Mouse (Mus musculus) gastrocnemius, postnatal 10 days (tissue): ENCODE measurements at regions not wholly inside any gene's neighbourhood (a gene's known extent, or its start where the extent isn't known, plus 50 kb on each side); places are given as distances from the start of the nearest gene placed in this dataset.

Experiments used
- DNase-seq: peaks from one replicate; pipeline ENCODE4 v3.0.0; 2021; ENCODE audit warnings: mixed read lengths
- microRNA-seq, 2 experiments: library from miRNA; unstranded; fragments of <30 nt; microRNA quantifications; one replicate each; pipeline ENCODE4 v1.2.0; 2021

DNA sequence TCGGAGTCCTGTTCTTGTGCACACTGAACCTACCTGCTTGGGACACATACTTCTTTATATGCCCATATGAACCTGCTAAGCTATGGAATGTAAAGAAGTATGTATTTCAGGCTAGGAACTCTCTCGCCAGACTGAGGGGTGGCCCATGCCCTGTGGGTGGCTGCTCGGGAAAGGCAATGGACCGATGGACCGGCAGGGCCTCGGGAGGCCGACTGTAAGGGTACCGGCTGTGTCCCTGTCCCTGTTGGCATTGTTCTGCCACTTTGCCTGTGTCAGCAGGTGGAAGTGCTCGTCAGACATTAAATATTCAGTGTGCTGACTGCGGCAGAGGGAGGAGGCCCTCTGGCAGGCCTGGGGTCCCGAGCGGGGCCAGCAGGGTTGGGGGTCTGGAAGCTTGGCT is 54.5 kb upstream of the Gata5 start:
- peak; percentile 34 for DNase-seq

DNA sequence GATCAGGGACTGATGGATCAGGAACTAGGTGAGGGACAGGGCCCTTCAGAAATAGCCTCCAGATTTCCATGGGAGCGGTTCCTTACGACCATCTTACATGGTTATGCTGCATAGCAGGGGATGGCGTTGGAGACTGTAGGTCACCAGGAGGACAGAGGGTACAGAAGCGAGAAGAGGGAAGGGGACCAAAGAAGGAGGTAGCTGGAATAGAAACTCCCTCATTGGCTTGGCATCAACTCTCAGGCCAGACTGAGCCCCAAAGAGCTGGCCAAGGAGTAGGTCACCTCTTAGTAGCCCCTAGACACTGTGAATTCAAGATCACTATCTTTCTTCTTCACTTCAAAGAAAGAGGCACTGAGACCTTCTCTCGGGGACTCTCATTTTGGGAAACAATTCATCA is 53.6 kb upstream of the Gata5 start:
- no peak for DNase-seq

DNA sequence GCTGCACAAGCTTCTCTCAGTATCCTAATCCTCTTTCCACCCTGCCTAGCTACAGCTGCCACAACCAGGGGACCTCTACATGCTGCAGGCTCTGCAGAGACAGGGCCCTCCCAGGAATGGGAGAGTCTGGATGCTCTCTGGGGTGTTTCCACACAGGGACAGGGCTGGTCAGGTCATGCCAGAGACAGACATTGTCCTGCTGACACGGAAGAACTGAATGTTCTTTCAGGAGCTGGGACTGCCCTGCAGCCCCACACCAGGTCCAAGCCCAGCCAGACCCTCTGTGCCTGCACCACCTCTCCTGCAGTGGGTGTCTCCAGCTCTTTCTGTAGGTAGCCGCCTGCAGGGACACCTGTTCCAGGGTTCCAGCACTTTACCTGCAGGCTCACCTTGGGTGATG is 52.8 kb upstream of the Gata5 start:
- no peak for DNase-seq

DNA sequence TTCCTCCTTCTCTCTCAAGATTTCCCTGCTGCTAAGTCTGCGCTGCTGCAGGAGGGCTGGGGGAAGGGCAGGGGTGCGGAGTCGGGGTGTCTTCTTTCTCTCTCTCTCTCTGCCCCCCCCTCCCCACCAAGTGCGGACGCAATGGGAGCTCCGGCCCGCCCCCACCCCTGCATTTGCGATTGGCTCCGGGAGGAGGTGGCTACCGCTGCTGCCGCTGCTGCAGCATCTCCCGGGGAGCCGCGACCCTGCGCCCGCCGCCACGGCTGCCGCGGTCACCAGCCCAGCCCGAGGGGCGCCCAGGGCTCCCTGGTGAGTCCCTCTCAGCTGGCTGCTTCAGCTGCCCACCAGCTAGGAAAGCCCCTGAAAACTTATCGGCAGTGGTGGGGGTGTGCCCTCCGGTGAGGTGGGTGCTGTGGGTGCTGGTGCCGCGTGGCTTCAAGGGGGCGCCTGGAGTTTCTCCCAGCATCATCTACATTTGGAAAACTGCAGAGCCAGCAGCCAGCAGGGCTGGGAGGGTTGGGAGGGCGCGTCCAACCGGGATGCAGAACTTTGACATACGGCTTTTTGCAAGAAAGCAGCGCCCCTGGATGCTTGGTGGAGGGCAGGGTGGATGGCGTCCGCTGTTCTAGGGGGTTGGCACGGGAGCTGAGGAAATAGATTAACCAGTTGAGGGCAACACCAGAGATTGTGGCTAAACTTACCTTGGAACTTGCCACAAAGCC is 51.6 kb upstream of the Gata5 start:
- no peak for DNase-seq

DNA sequence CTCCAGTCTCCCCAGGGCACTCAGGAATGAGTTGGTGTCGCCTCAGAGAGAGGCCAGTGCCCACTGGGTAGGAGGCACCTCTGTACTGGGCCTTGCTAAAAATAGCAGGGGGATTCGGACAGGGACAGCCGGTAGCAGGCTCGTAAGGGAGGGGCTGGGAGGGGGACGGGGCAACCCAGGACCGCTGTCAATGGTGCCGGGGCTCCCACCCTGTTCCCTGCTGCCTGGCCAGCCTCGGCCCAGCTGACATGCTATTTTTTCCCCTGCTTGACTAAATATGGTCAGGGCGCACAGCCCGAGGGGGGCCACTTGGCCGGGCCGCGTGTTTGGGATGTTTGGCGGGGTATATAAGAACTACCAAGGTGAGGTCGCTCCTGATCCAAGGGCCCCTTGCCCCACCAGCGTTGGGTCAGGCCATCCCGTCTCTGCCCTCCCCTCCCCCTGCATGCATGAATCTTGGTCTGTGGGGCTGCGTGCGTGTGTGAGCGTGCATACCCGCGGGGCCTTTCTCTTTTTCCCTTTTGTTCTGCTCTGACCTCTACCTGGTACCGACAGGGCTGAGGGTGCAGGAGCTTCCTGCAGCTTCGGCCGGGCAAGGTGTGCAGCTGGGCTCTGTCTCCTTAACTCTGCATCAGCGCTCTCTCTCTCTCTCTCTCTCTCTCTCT is 50.9 kb upstream of the Gata5 start:
- DNase-seq = peak; percentile 75

Small RNA genes in the stretch of these regions (microRNA-seq; reads per million reads assigned to microRNA genes)
- gene Mir133a-2 (1.9 to 2.0 reads per million in 2 experiments), gene Mir1a-1 (3.8 to 4.8 reads per million in 2 experiments)
